ENCODE assay signal across 19 mouse cellular contexts in genomic region chr5:15961866-15962265, GRCm38 (mm10). TPM values are rescaled to one million over a fixed set of nuclear protein-coding genes. Genes with fewer than 3 reads are reported as not detected.
DNase-seq lines count a peak whose midpoint lies in the region; ATAC-seq and TF ChIP-seq lines count a peak whose summit lies in the region.
"Had no signal": no experiment of that assay in that cellular context is flagged by ENCODE, and none has a peak within 500 bp of the region (broad histone marks: within the 10 kb centered on the region; RNA-seq: fewer than 3 reads in every experiment).

No protein-coding gene starts in this region.

- ATAC-seq in forebrain, postnatal 0 days, result no peak
- no peak for ATAC-seq in forebrain, embryonic 11.5 days (replicated peaks; ENCODE audit: low FRiP score)
- no peak for ATAC-seq in granulocyte monocyte progenitor cell, adult 5-6 weeks (replicated peaks; ENCODE audit: poor library complexity, severe bottlenecking)
- ATAC-seq: midbrain, embryonic 16.5 days had no signal

- no peak for TF ChIP-seq CTCF in forebrain, postnatal 0 days (IDR thresholded peaks at IDR 0.05; ENCODE audit: low read depth)
- no peak for TF ChIP-seq CTCF in brain, embryonic 14.5 days (IDR thresholded peaks at IDR 0.05; ENCODE audit: borderline replicate concordance, extremely low read depth, insufficient read depth, insufficient read length)

- no peak overlapping the region for H3K4me3 ChIP-seq in forebrain, postnatal 0 days (ENCODE audit: low read depth, low read length)
- H3K4me3 ChIP-seq in forebrain, embryonic 11.5 days (ENCODE audit: low read depth, low read length), result no peak overlapping the region
- H3K4me3 ChIP-seq: embryonic facial prominence, embryonic 13.5 days; heart, embryonic 10.5 days; limb, embryonic 15.5 days; lung, embryonic 15.5 days had no signal

- TF ChIP-seq POLR2A in brain, embryonic 14.5 days (IDR thresholded peaks at IDR 0.05; ENCODE audit: borderline replicate concordance, extremely low read depth, insufficient read depth, insufficient read length, poor library complexity, severe bottlenecking), result no peak

- H3K9ac ChIP-seq in forebrain, postnatal 0 days, result no peak overlapping the region
- H3K9ac ChIP-seq in forebrain, embryonic 11.5 days (ENCODE audit: low read length), result no peak overlapping the region
- H3K9ac ChIP-seq: embryonic facial prominence, embryonic 13.5 days; limb, embryonic 15.5 days; lung, embryonic 15.5 days had no signal

- 53% methylated on average over 2 of the region's 2 CpGs for WGBS in forebrain, postnatal 0 days
- WGBS in forebrain, embryonic 11.5 days, result 96% methylated on average over 2 of the region's 2 CpGs

- H3K4me2 ChIP-seq in forebrain, postnatal 0 days (ENCODE audit: low read depth), result no peak overlapping the region
- no peak overlapping the region for H3K4me2 ChIP-seq in forebrain, embryonic 11.5 days (ENCODE audit: low read depth, low read length, severe bottlenecking)
- H3K4me2 ChIP-seq: embryonic facial prominence, embryonic 13.5 days; limb, embryonic 15.5 days; lung, embryonic 15.5 days had no signal

- no peak overlapping the region for H3K27ac ChIP-seq in forebrain, postnatal 0 days (ENCODE audit: low read depth, low read length)
- no peak overlapping the region for H3K27ac ChIP-seq in forebrain, embryonic 11.5 days (ENCODE audit: low read depth, low read length)
- H3K27ac ChIP-seq: embryonic facial prominence, embryonic 13.5 days; heart, embryonic 10.5 days; limb, embryonic 15.5 days; lung, embryonic 15.5 days had no signal

- H3K27me3 ChIP-seq in forebrain, postnatal 0 days (ENCODE audit: insufficient read depth, low read length), result no peaks in the 10 kb centered on the region
- H3K27me3 ChIP-seq in forebrain, embryonic 11.5 days (ENCODE audit: control insufficient read depth, insufficient read depth, low read length), result no peaks in the 10 kb centered on the region
- H3K27me3 ChIP-seq: embryonic facial prominence, embryonic 13.5 days; limb, embryonic 15.5 days; lung, embryonic 15.5 days had no signal

- no peaks in the 10 kb centered on the region for H3K4me1 ChIP-seq in forebrain, postnatal 0 days (ENCODE audit: insufficient read depth)
- no peaks in the 10 kb centered on the region for H3K4me1 ChIP-seq in forebrain, embryonic 11.5 days (replicated peaks; ENCODE audit: control insufficient read depth, insufficient read depth, low read length)
- H3K4me1 ChIP-seq: embryonic facial prominence, embryonic 13.5 days; limb, embryonic 15.5 days; lung, embryonic 15.5 days had no signal

- no peaks in the 10 kb centered on the region for H3K9me3 ChIP-seq in forebrain, postnatal 0 days (ENCODE audit: low read length)
- H3K9me3 ChIP-seq in forebrain, embryonic 11.5 days (ENCODE audit: control insufficient read depth, low read length), result no peaks in the 10 kb centered on the region
- H3K9me3 ChIP-seq: embryonic facial prominence, embryonic 13.5 days; heart, embryonic 10.5 days; limb, embryonic 15.5 days; lung, embryonic 15.5 days had no signal

- no peaks in the 10 kb centered on the region for H3K36me3 ChIP-seq in forebrain, postnatal 0 days (ENCODE audit: insufficient read depth)
- H3K36me3 ChIP-seq in forebrain, embryonic 11.5 days (ENCODE audit: control insufficient read depth, insufficient read depth, low read length), result no peaks in the 10 kb centered on the region
- H3K36me3 ChIP-seq: embryonic facial prominence, embryonic 13.5 days; heart, embryonic 10.5 days; limb, embryonic 15.5 days; lung, embryonic 15.5 days had no signal

- peak; percentile 14 for DNase-seq in adrenal gland, postnatal 14 days
- DNase-seq in adrenal gland, adult 8-10 months, result no peak
- peak; percentile 62 for DNase-seq in forebrain, postnatal 0 days
- DNase-seq in forebrain, embryonic 11.5 days (ENCODE audit: low spot score), result no peak
- DNase-seq in kidney, postnatal 10 days, result peak; percentile 6
- no peak for DNase-seq in kidney, adult 18-20 months
- DNase-seq in brain, embryonic 14.5 days (ENCODE audit: low read depth), result peak; percentile 84
- DNase-seq: adrenal gland, postnatal 25 days; kidney, adult 8-10 months; kidney, postnatal 4 days; retina, postnatal 1 day; thymus, postnatal 25 days had no signal

RNA-seq across cellular contexts. Expression of gene Cacna2d1, which starts 27.4 kb away (rescaled TPM):
- total RNA-seq in adrenal gland, postnatal 14 days (2021), result 72.8 and 73.3 TPM in 2 replicates
- 100 to 1,000 TPM; 114 to 218 (median 141) TPM for total RNA-seq in adrenal gland, adult 8-10 months (2022)
- 68.2 and 80.4 TPM in 2 replicates for total RNA-seq in forebrain, postnatal 0 days (2014; rRNA removed)
- polyA plus RNA-seq in forebrain, postnatal 0 days (2015; fragmentation: Nextera tagmentation; extraction: Ambion mirVana), result 15.1 and 28.5 TPM in 2 replicates
- 19.8 and 21.9 TPM in 2 replicates for polyA plus RNA-seq in forebrain, embryonic 11.5 days (2014; fragmentation: Nextera tagmentation; extraction: Ambion mirVana)
- 40.6 and 43.3 TPM in 2 replicates for polyA plus RNA-seq in brain, embryonic 14.5 days (2012; rRNA removed)
- total RNA-seq in granulocyte monocyte progenitor cell, adult 5-6 weeks (2014; fragmentation: Nextera tagmentation), result not detected in 2 replicates
- total RNA-seq in granulocyte monocyte progenitor cell, adult 5-6 weeks (2017), result not detected in 2 replicates
- total RNA-seq: megakaryocyte-erythroid progenitor cell, adult 5-6 weeks had no signal

Comparison
In these comparisons a context has a peak if more than half of its experiments do, and no peak if none do; other contexts are left out.
1. DNase-seq: peak in adrenal gland, postnatal 14 days (single experiment), forebrain, postnatal 0 days (single experiment), kidney, postnatal 10 days (single experiment) and brain, embryonic 14.5 days (single experiment); none in adrenal gland, adult 8-10 months (single experiment), forebrain, embryonic 11.5 days (single experiment) and kidney, adult 18-20 months (single experiment).
2. RNA of gene Cacna2d1, which starts 27.4 kb away (total RNA-seq): 114 to 218 TPM in adrenal gland, adult 8-10 months, 68.2 to 80.4 TPM in forebrain, postnatal 0 days and 72.8 to 73.3 TPM in adrenal gland, postnatal 14 days; not detected in granulocyte monocyte progenitor cell, adult 5-6 weeks; every median in the first group is over 10 times any median in the second.